Mouse (Mus musculus) intestine, embryonic 15.5 days (tissue): ENCODE measurements around the gene Isl1. TPM values are rescaled to one million over a fixed set of nuclear protein-coding genes. Genes with fewer than 3 reads are reported as not detected.

ENCODE experiments used
- ATAC-seq: fragments of 200-750 bp; cut with Nextera tagmentation; 2 replicates; pipeline ENCODE4 v1.8.0; 2017; ENCODE audit warnings: moderate TSS enrichment, moderate library complexity
- H3K27ac ChIP-seq: fragments of 300-500 bp; sonication (generic); 2 replicates; pipeline ENCODE4 v1.5.1; 2015; ENCODE audit warnings: mild to moderate bottlenecking, inconsistent platforms
- H3K27me3 ChIP-seq: fragments of 300-500 bp; sonication (generic); replicated peaks from 2 replicates; pipeline ENCODE4 v1.6.1; 2015; ENCODE audit warnings: inconsistent platforms
- H3K36me3 ChIP-seq: fragments of 300-500 bp; sonication (generic); 2 replicates; pipeline ENCODE4 v1.6.1; 2015; ENCODE audit warnings: inconsistent platforms
- H3K4me1 ChIP-seq: fragments of 300-500 bp; sonication (generic); replicated peaks from 2 replicates; pipeline ENCODE4 v1.6.1; 2015; ENCODE audit warnings: inconsistent platforms
- H3K4me2 ChIP-seq: fragments of 300-500 bp; sonication (generic); replicated peaks from 2 replicates; pipeline ENCODE4 v1.6.1; 2015; ENCODE audit warnings: mild to moderate bottlenecking, inconsistent platforms
- H3K4me3 ChIP-seq: fragments of 300-500 bp; sonication (generic); replicated peaks from 2 replicates; pipeline ENCODE4 v1.5.1; 2015; ENCODE audit warnings: inconsistent platforms
- H3K9ac ChIP-seq: fragments of 300-500 bp; sonication (generic); 2 replicates; pipeline ENCODE4 v1.6.1; 2015; ENCODE audit warnings: inconsistent platforms
- H3K9me3 ChIP-seq: fragments of 300-500 bp; sonication (generic); 2 replicates; pipeline ENCODE4 v1.6.1; 2016; ENCODE audit warnings: inconsistent platforms
- WGBS: fragments of 180-500 bp; shearing (Covaris S2); methylation state at CpG from one replicate; pipeline ENCODE4 v1.1.7; 2015; 5-methylcytosine and 5-hydroxymethylcytosine counted together
- polyA plus RNA-seq: library from polyadenylated mRNA; unstranded; fragments of >200 nt; fragmentation: Nextera tagmentation; extraction: Ambion mirVana; gene quantifications from 2 replicates; pipeline ENCODE4 v1.2.1, GENCODE M21; 2015

Isl1 gene
- polyA plus RNA-seq, 1 experiment from 2014 or later = 11.2 TPM

GRCm38 (mm10) chr13:116289655-116290054 lies 19.8 kb downstream of the Isl1 start:
- Histone ChIP-seq H3K9me3 (no peaks in the 10 kb centered on the region), H3K27me3 (peaks cover 13% of the 10 kb centered on the region), H3K9ac (no peak overlapping the region), H3K4me2 (no peak overlapping the region), H3K36me3 (no peaks in the 10 kb centered on the region), H3K4me3 (no peak overlapping the region), H3K27ac (no peak overlapping the region), H3K4me1 (0 out of 2 replicates have a peak, but pooled peaks cover 4% of the 10 kb centered on the region)
- no peak for ATAC-seq
- WGBS = 89% methylated on average over 1 of the region's 1 CpGs

GRCm38 (mm10) chr13:116279207-116279772 lies 30.2 kb downstream of the Isl1 start:
- Histone ChIP-seq H3K27ac (no peak overlapping the region), H3K4me3 (no peak overlapping the region), H3K4me2 (no peak overlapping the region), H3K36me3 (no peaks in the 10 kb centered on the region), H3K9me3 (no peaks in the 10 kb centered on the region), H3K27me3 (no peaks in the 10 kb centered on the region), H3K4me1 (no peaks in the 10 kb centered on the region), H3K9ac (no peak overlapping the region)
- no peak for ATAC-seq
- 53% methylated on average over 9 of the region's 9 CpGs for WGBS
